Mouse (Mus musculus) liver, embryonic 14.5 days (tissue): ENCODE measurements around the gene Gm45140. TPM values are rescaled to one million over a fixed set of nuclear protein-coding genes. Genes with fewer than 3 reads are reported as not detected.

Experiments used
- ATAC-seq: fragments of 200-750 bp; cut with Nextera tagmentation; 2 replicates; pipeline ENCODE4 v1.8.0; 2017; ENCODE audit warnings: moderate number of reproducible peaks, mild to moderate bottlenecking, moderate library complexity; ENCODE audit not compliant: insufficient read depth
- DNase-seq, 3 experiments: peaks; one replicate each; pipeline ENCODE4 v3.0.0-alpha.2; 2012 to 2013; ENCODE audit warnings: low read depth in 3 of 3, low spot score in 3 of 3
- H3K27ac ChIP-seq: fragments of 300-500 bp; sonication (generic); 2 replicates; pipeline ENCODE4 v1.5.1; 2014; ENCODE audit warnings: moderate library complexity, mild to moderate bottlenecking, control low read depth, inconsistent platforms
- H3K27me3 ChIP-seq: fragments of 300-500 bp; sonication (generic); 2 replicates; pipeline ENCODE4 v1.6.1; 2014; ENCODE audit warnings: mild to moderate bottlenecking, low read length, moderate library complexity; ENCODE audit not compliant: control insufficient read depth, insufficient read depth
- H3K36me3 ChIP-seq: fragments of 300-500 bp; sonication (generic); replicated peaks from 2 replicates; pipeline ENCODE4 v1.6.1; 2014; ENCODE audit warnings: low read depth; ENCODE audit not compliant: control insufficient read depth, insufficient read depth
- H3K4me1 ChIP-seq, 2 experiments: fragments of 200-500 bp in 1 of 2; fragments of 300-500 bp in 1 of 2; sonication (generic) in 1 of 2; replicated peaks; 2 replicates each; pipeline ENCODE4 v1.6.1; 2012 to 2014; ENCODE audit warnings: antibody characterized with exemption in 1 of 2, inconsistent platforms in 1 of 2, low read length in 1 of 2; ENCODE audit not compliant: control insufficient read depth in 2 of 2, insufficient read depth in 2 of 2
- H3K4me2 ChIP-seq: fragments of 300-500 bp; sonication (generic); 2 replicates; pipeline ENCODE4 v1.6.1; 2014; ENCODE audit warnings: low read depth, mild to moderate bottlenecking, control low read depth, moderate library complexity
- H3K4me3 ChIP-seq, 2 experiments: fragments of 200-500 bp in 1 of 2; fragments of 300-500 bp in 1 of 2; sonication (generic) in 1 of 2; 2 replicates each; pipeline ENCODE4 v1.5.1; 2012 to 2014; ENCODE audit warnings: low read depth in 2 of 2, low read length in 2 of 2, mild to moderate bottlenecking in 2 of 2, control low read depth in 1 of 2, inconsistent platforms in 1 of 2, moderate library complexity in 1 of 2; ENCODE audit not compliant: insufficient read depth in 1 of 2
- H3K9ac ChIP-seq: fragments of 300-500 bp; sonication (generic); replicated peaks from 2 replicates; pipeline ENCODE4 v1.6.1; 2014; ENCODE audit warnings: mild to moderate bottlenecking, control low read depth, moderate library complexity
- H3K9me3 ChIP-seq: fragments of 300-500 bp; sonication (generic); 2 replicates; pipeline ENCODE4 v1.6.1; 2016; ENCODE audit warnings: low read length, mixed read lengths; ENCODE audit not compliant: control insufficient read depth
- CTCF ChIP-seq: IDR thresholded peaks from 2 replicates; pipeline ENCODE4 v1.5.1; 2016; ENCODE audit warnings: antibody characterized with exemption, low read depth, control low read depth
- EP300 ChIP-seq: IDR thresholded peaks from 2 replicates; pipeline ENCODE4 v1.6.1; 2016; ENCODE audit warnings: antibody characterized with exemption, low read depth
- WGBS: fragments of 180-500 bp; shearing (Covaris S2); extraction: QIAGEN DNeasy Blood & Tissue Kit; methylation state at CpG from one replicate; pipeline ENCODE4 v1.1.7; 2014; ENCODE audit not compliant: insufficient replicate concordance; 5-methylcytosine and 5-hydroxymethylcytosine counted together
- polyA plus RNA-seq, 2 experiments: library from polyadenylated mRNA; depleted of rRNA in 1 of 2; stranded (reverse) in 1 of 2; unstranded in 1 of 2; fragments of >200 nt; fragmentation: Nextera tagmentation in 1 of 2; extraction: Ambion mirVana in 1 of 2; gene quantifications; 2 replicates each; pipeline versions ENCODE4 v1.2.1 to v1.2.3; 2012 to 2014

Gm45140 gene
- polyA plus RNA-seq, 2 experiments = 3.2 to 3.7 TPM

GRCm38 (mm10) chr6:87857071-87857470, 21.5 kb upstream of the Gm45140 start:
- H3K36me3 ChIP-seq = no peaks in the 10 kb centered on the region

GRCm38 (mm10) chr6:87853446-87853845, 17.9 kb upstream of the Gm45140 start:
- no peaks in the 10 kb centered on the region for H3K9me3 ChIP-seq
- peaks cover 28 to 29% of the 10 kb centered on the region in 2 experiments for H3K4me1 ChIP-seq
- no peak overlapping the region for H3K27ac ChIP-seq
- H3K36me3 ChIP-seq = peaks cover 5% of the 10 kb centered on the region
- no peak overlapping the region for H3K4me3 ChIP-seq
- DNase-seq (no peak), ATAC-seq (no peak)
- H3K27me3 ChIP-seq = no peaks in the 10 kb centered on the region; the same call in 1 of the 2 replicates
- WGBS = 80% methylated on average over 4 of the region's 4 CpGs
- H3K9ac ChIP-seq = no peak overlapping the region; the same call in 1 of the 2 replicates
- TF ChIP-seq EP300 = no peak
- no peak for TF ChIP-seq CTCF
- H3K4me2 ChIP-seq = no peak overlapping the region

More at GRCm38 (mm10) chr6:87857071-87857470, 21.5 kb upstream of the Gm45140 start:
- TF ChIP-seq EP300 = no peak
- no peak for TF ChIP-seq CTCF
- H3K27me3 ChIP-seq = no peaks in the 10 kb centered on the region; the same call in 1 of the 2 replicates
- no peak for DNase-seq
- H3K4me1 ChIP-seq = peaks cover 16 to 18% of the 10 kb centered on the region in 2 experiments
- ATAC-seq = no peak
- H3K27ac ChIP-seq = no peak overlapping the region
- 19% methylated on average over 1 of the region's 1 CpGs for WGBS
- H3K4me3 ChIP-seq = no peak overlapping the region
- H3K9ac ChIP-seq = no peak overlapping the region
- H3K9me3 ChIP-seq = no peaks in the 10 kb centered on the region
- H3K4me2 ChIP-seq = no peak overlapping the region

DNA sequence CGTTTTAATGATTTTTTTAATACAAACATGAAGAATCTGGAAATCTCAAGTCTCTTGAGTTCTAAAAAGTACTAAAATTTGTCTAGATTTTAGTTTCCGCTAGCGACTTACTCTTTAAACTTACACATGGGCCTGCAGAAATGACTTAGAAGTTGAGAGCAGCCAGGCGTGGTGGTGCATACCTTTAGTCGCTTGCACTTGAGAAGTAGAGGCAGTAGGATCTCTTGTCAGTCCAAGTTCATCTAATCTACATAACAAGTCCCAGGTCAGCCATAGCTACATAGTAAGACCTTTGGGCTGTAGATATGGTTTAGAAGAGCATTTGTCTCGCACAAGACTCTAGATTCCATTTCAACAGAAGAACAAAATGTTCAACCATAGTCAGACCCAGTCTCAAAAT, 16.3 kb upstream of the Gm45140 start:
- Histone ChIP-seq H3K9ac (no peak overlapping the region; the same call in 1 of the 2 replicates), H3K9me3 (no peaks in the 10 kb centered on the region), H3K27me3 (no peaks in the 10 kb centered on the region; the same call in 1 of the 2 replicates), H3K4me3 (no peak overlapping the region; a peak in 1 of 4 replicates), H3K36me3 (peaks cover 21% of the 10 kb centered on the region), H3K4me2 (peak overlapping the region; percentile 96), H3K27ac (no peak overlapping the region), H3K4me1 (peaks cover 35 to 42% of the 10 kb centered on the region in 2 experiments)
- TF ChIP-seq EP300 (no peak), CTCF (no peak)
- 66% methylated on average over 6 of the region's 6 CpGs for WGBS
- ATAC-seq (no peak), DNase-seq (no peak)

GRCm38 (mm10) chr6:87850900-87851614, 15.5 kb upstream of the Gm45140 start, which contains the start of gene Cnbp:
Gene Cnbp, minus strand, starts transcription at chr6:87851106.
- Histone ChIP-seq H3K4me2 (peak within 1 kb of the TSS; percentile 96), H3K27ac (peak within 1 kb of the TSS; percentile 91), H3K4me3 (peak within 1 kb of the TSS; percentile 84 to 98), H3K36me3 (peaks cover 29% of the 10 kb centered on the region), H3K27me3 (no peaks in the 10 kb centered on the region), H3K9ac (peak within 1 kb of the TSS; percentile 95), H3K4me1 (peaks cover 36 to 43% of the 10 kb centered on the region in 2 experiments), H3K9me3 (no peaks in the 10 kb centered on the region)
- under 1% methylated on average over 55 of the region's 55 CpGs for WGBS
- DNase-seq (peak; percentile 93 to 95 (median 94)), ATAC-seq (peak; percentile 96)
- TF ChIP-seq EP300 = no peak
- TF ChIP-seq CTCF = no peak

DNA sequence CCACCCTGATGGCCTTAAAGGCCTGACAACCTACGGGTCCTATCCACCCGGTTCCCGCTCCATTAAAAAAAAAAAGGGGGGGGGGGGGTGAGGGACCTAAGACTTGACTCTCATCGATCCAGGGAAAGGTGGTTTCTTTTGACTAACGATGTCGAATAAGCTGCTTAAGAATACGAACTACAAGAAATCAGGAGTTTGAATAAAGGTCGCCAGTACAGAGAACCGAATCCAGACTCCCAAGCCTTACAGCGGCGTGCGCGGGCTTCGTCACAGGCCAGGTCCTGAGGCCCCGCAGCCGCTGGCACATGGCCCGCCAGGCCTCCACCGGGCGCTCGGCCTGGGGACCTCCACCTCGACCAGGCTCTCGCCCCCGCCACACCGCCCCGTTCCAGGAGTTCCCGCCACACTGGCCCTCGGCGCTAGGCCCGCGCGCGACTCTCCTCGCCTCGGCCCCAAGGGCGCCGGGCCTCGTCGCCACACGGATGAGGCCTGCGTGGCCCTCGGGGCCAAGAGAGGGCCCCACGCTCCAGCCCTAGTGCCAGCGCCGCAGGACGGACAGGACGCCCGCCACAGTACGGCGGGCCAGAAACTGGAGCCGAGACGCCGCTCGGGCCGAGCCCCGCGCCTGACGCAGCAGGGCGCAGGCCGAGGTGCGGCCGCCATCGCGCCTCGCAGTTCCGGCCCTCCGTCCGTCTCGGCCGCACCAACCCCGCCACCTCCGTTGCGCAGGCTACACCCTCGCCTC, 14.7 kb upstream of the Gm45140 start:
- under 1% methylated on average over 73 of the region's 73 CpGs for whole genome bisulfite sequencing
- DNase-seq (no peak), ATAC-seq (peak; percentile 71)
- H3K36me3 ChIP-seq = peaks cover 36% of the 10 kb centered on the region
- H3K27me3 ChIP-seq = no peaks in the 10 kb centered on the region
- peak overlapping the region; percentile 95 for H3K9ac ChIP-seq
- peaks cover 36 to 43% of the 10 kb centered on the region in 2 experiments for H3K4me1 ChIP-seq
- peak overlapping the region; percentile 84 to 98 for H3K4me3 ChIP-seq
- no peak for TF ChIP-seq EP300
- no peak for TF ChIP-seq CTCF
- no peaks in the 10 kb centered on the region for H3K9me3 ChIP-seq
- H3K4me2 ChIP-seq = peak overlapping the region; percentile 96
- peak overlapping the region; percentile 80 for H3K27ac ChIP-seq
